Mouse (Mus musculus) urinary bladder, adult 18-20 months (tissue): ENCODE measurements around the gene Chd9.
A peak's percentile ranks its signal among the peaks of the same experiment; 100 is the strongest.

Experiments
- DNase-seq, 2 experiments: peaks; one replicate each; pipeline ENCODE4 v3.0.0; 2022; ENCODE audit warnings: low spot score in 2 of 2, mixed read lengths in 2 of 2

Gene Chd9

GRCm38 (mm10) chr8:90828181-90828986 is at the start of gene Chd9:
TSS of gene Chd9 (plus strand) at chr8:90828352.
- peak; percentile 93 to 97 for DNase-seq

DNA sequence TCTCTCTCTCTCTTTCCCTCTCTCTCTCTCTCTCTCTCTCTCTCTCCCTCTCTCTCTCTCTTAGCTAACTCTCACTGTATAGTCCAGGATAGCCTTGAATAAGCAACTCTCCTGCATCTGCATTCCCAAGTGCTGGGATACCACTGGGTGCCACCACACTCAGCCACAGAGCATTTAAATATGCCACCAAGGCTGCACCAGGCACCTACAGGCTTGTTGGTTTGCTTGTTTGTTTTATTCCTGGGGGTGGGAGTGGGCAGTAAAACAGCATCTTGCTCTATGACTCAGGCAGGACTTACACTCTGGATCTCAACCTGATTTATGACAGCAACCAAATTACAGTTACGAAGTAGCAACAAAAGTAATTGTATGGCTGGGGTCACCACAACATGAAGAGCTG is 36.5 kb upstream of the Chd9 start:
- DNase-seq, result no peak

GRCm38 (mm10) chr8:90793710-90794109 is 34.4 kb upstream of the Chd9 start:
- DNase-seq, result peak; percentile 43 to 63

- DNase-seq, result peak; percentile 45 to 56
Measured at GRCm38 (mm10) chr8:90794990-90795861, 32.9 kb upstream of the Chd9 start.

DNA sequence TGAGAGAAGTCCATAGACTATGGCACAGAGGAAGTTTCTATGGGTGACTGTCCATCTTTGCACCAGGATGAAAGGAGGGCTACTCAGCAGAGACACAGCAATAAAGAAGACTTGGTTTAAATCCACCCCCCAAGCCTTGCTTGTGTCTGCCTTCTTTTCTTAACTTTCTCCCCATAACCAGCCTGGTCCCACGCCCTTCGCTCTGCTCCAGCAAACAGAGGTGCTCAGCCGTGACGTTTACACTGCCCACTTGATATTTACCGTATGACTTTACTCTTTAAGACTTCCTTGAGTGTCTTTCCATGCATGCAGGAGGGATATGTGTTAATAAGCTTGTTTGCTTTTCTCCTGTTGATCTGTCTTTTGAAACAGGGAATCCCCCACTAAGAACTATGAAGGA is 28.7 kb upstream of the Chd9 start:
- no peak for DNase-seq

- DNase-seq, result no peak
Measured at GRCm38 (mm10) chr8:90813602-90814320, 14.4 kb upstream of the Chd9 start.

- DNase-seq, result no peak
Measured at GRCm38 (mm10) chr8:90816061-90816882, 11.9 kb upstream of the Chd9 start.

DNA sequence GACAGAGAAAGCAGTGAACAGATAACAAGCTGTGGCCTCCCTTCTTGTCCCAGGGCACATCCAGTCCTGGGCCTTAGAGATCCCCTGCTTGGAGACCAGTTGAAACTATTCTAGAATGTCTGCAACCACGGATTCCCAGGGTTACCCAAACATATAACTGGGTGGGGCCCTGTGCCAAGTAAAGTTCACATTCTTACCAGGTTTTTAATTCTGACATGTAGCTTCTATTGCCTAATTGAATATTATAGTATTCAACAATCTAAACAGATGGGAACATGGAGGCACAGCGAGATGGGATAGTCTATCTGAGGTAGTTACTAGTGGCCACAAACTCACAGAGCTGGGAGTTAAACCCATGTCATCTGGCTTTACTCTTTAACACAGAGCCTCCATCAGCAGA is 10.9 kb upstream of the Chd9 start, which contains the start of gene Gm19935:
TSS of gene Gm19935 (minus strand) at position 101 of the 400 bp plus-strand sequence.
- no peak for DNase-seq

DNA sequence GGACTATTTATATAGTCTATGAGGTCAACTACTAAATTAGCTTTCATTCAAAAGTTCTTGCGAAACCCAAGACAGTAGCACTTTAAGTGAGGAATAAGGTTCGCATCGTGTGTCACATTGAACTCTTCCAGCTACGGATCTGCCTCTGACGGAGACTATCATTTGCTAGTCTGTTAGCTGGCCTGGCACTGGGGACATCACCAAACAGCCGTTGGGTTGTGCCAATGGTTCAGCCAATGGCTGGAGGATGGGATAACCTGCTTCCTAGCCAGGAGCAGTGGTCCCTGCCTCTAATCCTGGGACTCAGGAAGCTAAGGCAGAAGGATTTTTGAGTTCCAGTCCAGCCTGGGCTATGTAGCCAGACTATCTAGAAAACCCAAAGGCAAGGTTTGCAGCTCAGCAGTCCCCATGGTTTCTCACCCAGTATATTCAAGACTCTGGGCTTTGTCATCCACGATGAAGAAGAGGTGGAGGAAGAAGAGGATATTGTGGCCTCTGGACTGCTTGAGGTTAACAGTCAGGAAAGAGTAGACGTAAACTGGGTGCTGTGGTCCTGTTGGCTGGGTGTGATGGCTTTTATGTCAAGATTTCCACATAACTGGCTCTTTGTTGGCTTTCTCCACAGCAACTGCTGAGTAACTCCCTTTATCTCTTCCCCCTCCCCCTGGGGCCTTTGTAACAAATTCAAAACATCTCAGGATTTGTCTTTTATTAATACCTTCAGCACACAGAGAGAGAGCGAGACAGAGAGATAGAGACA is 8.4 kb upstream of the Chd9 start:
- no peak for DNase-seq

- DNase-seq, result no peak
Measured at GRCm38 (mm10) chr8:90820321-90820696, 7.8 kb upstream of the Chd9 start.

DNA sequence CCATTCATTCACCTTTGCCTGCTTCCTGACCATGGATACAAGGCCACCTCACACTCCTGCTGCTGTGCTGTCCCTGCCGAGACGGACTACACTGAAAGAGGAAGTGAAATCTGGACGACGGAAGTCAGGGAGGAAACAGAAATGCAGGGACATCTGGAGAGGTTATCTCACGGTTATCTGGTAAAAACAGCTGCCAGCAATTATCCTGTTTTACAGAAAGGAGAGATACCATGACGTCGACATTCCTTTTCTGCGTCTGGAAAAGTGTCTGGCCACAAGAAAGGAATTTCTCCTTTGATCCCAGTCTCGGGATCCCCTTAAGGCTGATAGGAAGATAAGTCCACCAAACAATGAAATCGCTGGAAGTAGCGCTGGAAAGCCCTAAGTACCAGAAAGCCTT is 5.7 kb upstream of the Chd9 start:
- DNase-seq, result no peak

DNA sequence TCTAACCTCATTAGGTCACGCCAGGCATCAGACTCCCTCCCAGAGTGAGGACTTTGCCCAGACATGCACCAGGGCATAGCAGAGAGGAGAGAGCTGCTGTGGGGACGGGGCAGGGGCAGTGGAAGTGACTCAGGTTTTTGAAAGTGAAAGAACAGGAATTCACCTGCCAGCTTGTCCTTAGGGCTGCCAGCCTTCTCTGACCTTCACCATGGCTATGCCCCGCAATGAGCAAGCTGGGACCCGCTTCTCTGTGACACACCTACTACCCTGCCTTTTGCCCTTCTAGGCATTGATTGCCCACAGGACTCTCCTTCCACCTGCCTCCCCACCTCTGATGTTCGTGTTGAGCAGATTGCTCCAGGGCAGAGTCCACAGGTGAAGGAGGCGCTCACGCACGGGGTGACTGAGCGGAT is 2.7 kb upstream of the Chd9 start:
- peak; percentile 57 to 70 for DNase-seq

DNA sequence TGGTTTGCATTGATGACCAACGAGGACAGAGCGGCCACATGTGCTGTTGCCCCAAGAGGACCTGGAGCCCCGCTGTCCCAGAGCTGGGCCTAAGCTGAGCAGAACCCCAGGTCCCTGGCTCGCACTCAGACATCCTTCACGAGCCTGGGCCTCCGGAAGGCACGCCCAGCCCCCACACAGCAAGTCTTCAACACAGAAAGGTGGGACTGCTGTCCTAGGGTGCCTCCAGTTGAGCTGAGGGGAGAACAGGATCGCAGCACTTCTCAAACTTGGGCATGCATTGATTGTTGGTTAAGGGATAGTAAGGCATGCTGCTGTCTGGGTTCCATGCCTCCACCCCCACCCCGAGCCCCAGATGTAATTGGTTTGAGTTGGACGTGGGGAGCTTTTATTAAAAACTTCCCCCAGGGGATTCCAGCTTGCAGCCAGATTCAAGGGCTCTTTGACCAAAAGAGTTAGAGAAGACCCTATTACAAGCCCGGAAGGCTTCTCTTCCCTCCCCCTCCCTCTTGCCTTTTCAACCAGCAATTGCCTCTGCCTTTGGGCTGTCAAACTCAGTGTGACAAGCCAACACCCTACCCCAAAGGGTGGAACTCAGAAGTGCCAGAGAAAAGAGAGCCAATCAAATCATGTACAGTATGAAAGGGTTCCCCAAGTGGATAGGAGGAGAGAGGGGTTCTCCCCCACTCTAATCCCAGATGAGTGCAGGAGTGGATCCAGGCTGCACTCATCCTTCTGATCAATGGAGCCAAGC is 1.0 kb downstream of the Chd9 start:
- DNase-seq, result no peak

GRCm38 (mm10) chr8:90829825-90830224 is 1.7 kb downstream of the Chd9 start:
- DNase-seq, result no peak

DNA sequence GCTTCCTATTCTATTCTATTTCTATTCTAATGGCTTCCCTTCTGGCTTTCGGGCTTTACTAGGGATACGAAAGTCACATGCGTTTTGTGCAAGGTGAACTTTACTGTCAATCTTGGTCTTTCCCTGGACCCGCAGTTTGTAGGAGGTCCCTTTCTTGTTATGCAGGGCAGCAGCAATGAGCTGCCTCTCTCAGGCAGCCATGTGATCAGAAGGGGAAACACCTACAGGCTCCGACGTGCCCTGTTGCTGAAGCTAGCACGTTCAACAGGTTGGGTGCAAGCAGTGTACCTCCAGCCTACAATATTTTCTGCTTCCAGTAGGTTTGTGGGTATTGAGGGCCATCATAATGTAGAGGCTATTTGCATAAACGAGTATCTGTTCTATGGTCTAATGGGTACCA is 2.8 kb downstream of the Chd9 start:
- DNase-seq, result peak in 1 of 2 experiments; percentile 42

- DNase-seq, result no peak
Measured at GRCm38 (mm10) chr8:90832576-90833289, 4.6 kb downstream of the Chd9 start.

- no peak for DNase-seq
Measured at GRCm38 (mm10) chr8:90833628-90834320, 5.6 kb downstream of the Chd9 start.

- DNase-seq, result no peak
Measured at GRCm38 (mm10) chr8:90834321-90834672, 6.1 kb downstream of the Chd9 start.

DNA sequence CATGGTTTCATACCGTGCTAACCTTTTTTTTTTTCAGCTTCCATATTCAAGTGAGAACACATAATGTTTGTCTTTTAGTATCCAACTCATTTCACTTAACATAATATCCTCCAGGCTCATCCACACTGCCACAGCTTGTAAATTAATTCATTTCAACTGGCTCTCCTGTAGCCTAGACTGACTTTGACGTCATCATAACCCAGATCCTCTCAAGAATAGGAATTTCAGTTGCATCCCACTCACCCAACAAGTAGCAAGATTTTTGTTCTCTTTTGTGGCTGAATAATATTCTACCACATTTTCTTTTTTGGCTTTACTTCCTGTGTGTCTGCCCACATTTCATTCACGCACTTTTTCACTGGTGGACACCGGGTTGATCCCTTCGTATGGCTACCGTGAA is 9.3 kb downstream of the Chd9 start:
- no peak for DNase-seq
